In genomic region chr2:74734996-74735811, GRCm38 (mm10) we compare ENCODE assay signal across 15 mouse cellular contexts. TPM values are rescaled to one million over a fixed set of nuclear protein-coding genes. Genes with fewer than 3 reads are reported as not detected.
DNase-seq lines count a peak whose midpoint lies in the region; ATAC-seq and TF ChIP-seq lines count a peak whose summit lies in the region.
"Had no signal": no experiment of that assay in that cellular context is flagged by ENCODE, and none has a peak within 500 bp of the region (broad histone marks: within the 10 kb centered on the region; RNA-seq: fewer than 3 reads in every experiment).

No protein-coding gene starts in this region.

- no peaks in the 10 kb centered on the region for H3K27me3 ChIP-seq in kidney, postnatal 0 days (ENCODE audit: insufficient read depth, low read length)
- no peaks in the 10 kb centered on the region for H3K27me3 ChIP-seq in kidney, adult 2 months (replicated peaks; ENCODE audit: control insufficient read depth, insufficient read depth, low read length)
- peaks cover 100% of the 10 kb centered on the region for H3K27me3 ChIP-seq in embryonic facial prominence, embryonic 13.5 days
- peaks cover 79% of the 10 kb centered on the region for H3K27me3 ChIP-seq in hindbrain, embryonic 13.5 days

- H3K36me3 ChIP-seq in kidney, postnatal 0 days (ENCODE audit: insufficient read depth, low read length): no peaks in the 10 kb centered on the region
- no peaks in the 10 kb centered on the region for H3K36me3 ChIP-seq in kidney, adult 2 months (ENCODE audit: control insufficient read depth, insufficient read depth, low read length)
- H3K36me3 ChIP-seq in embryonic facial prominence, embryonic 13.5 days: no peaks in the 10 kb centered on the region
- 0 out of 2 replicates have a peak, but pooled peaks cover 2% of the 10 kb centered on the region for H3K36me3 ChIP-seq in hindbrain, embryonic 13.5 days

- WGBS in kidney, postnatal 0 days: 41% methylated on average over 27 of the region's 27 CpGs
- WGBS in kidney, adult 2 months: 75% methylated on average over 27 of the region's 27 CpGs
- WGBS in embryonic facial prominence, embryonic 13.5 days: 3% methylated on average over 27 of the region's 27 CpGs
- WGBS in hindbrain, embryonic 13.5 days: 2% methylated on average over 27 of the region's 27 CpGs

- 0 out of 2 replicates have a peak overlapping the region, but pooled peaks have one; percentile 1 for H3K4me3 ChIP-seq in kidney, postnatal 0 days (replicated peaks; ENCODE audit: low read depth, low read length)
- no peak overlapping the region for H3K4me3 ChIP-seq in kidney, adult 2 months (ENCODE audit: insufficient read depth, low read depth, low read length)
- no peak overlapping the region for H3K4me3 ChIP-seq in embryonic facial prominence, embryonic 13.5 days
- peak overlapping the region; percentile 51 for H3K4me3 ChIP-seq in hindbrain, embryonic 13.5 days

- no peaks in the 10 kb centered on the region for H3K9me3 ChIP-seq in kidney, postnatal 0 days (replicated peaks; ENCODE audit: low read length)
- H3K9me3 ChIP-seq in embryonic facial prominence, embryonic 13.5 days: no peaks in the 10 kb centered on the region
- no peaks in the 10 kb centered on the region for H3K9me3 ChIP-seq in hindbrain, embryonic 13.5 days

- H3K27ac ChIP-seq in kidney, postnatal 0 days: peak overlapping the region; percentile 51; the same call in 1 of the 2 replicates
- no peak overlapping the region for H3K27ac ChIP-seq in kidney, adult 2 months (ENCODE audit: insufficient read depth, low read depth, low read length)
- H3K27ac ChIP-seq in embryonic facial prominence, embryonic 13.5 days: no peak overlapping the region
- peak overlapping the region; percentile 99 for H3K27ac ChIP-seq in hindbrain, embryonic 13.5 days

- H3K4me2 ChIP-seq in kidney, postnatal 0 days (ENCODE audit: low read length): peak overlapping the region; percentile 86
- peak overlapping the region; percentile 46; the same call in 1 of the 2 replicates for H3K4me2 ChIP-seq in embryonic facial prominence, embryonic 13.5 days
- H3K4me2 ChIP-seq in hindbrain, embryonic 13.5 days: peak overlapping the region; percentile 83

- TF ChIP-seq POLR2A in kidney, adult 2 months (IDR thresholded peaks at IDR 0.05; ENCODE audit: low read depth, low read length): no peak

- H3K4me1 ChIP-seq in kidney, postnatal 0 days (replicated peaks; ENCODE audit: insufficient read depth, low read length): peaks cover 56% of the 10 kb centered on the region
- peaks cover 5% of the 10 kb centered on the region; the same call in 1 of the 2 replicates for H3K4me1 ChIP-seq in kidney, adult 2 months (ENCODE audit: control insufficient read depth, insufficient read depth, low read length)
- H3K4me1 ChIP-seq in embryonic facial prominence, embryonic 13.5 days: peaks cover 17% of the 10 kb centered on the region
- peaks cover 31% of the 10 kb centered on the region for H3K4me1 ChIP-seq in hindbrain, embryonic 13.5 days (replicated peaks)

- no peak for TF ChIP-seq CTCF in kidney, postnatal 0 days (IDR thresholded peaks at IDR 0.05; ENCODE audit: low read depth)
- TF ChIP-seq CTCF in kidney, adult 2 months (conservative IDR thresholded peaks at IDR 0.05; ENCODE audit: insufficient read depth, insufficient read length, low read depth, low read length): no peak

- intact Hi-C loops in left cerebral cortex, postnatal 10 days (cut with DNase I): no loop called here

- peak overlapping the region; percentile 49; the same call in 1 of the 2 replicates for H3K9ac ChIP-seq in kidney, postnatal 0 days (ENCODE audit: low read depth, low read length)
- H3K9ac ChIP-seq in embryonic facial prominence, embryonic 13.5 days: no peak overlapping the region
- peak overlapping the region; percentile 96 for H3K9ac ChIP-seq in hindbrain, embryonic 13.5 days

- no peak for ATAC-seq in kidney, postnatal 0 days (replicated peaks; ENCODE audit: low FRiP score, low read depth)
- no peak for ATAC-seq in embryonic facial prominence, embryonic 13.5 days (ENCODE audit: insufficient number of reproducible peaks, insufficient read depth, low FRiP score, low TSS enrichment, low read depth)
- ATAC-seq in hindbrain, embryonic 13.5 days (ENCODE audit: low FRiP score): no peak

- DNase-seq in kidney, postnatal 0 days (ENCODE audit: low spot score): no peak
- no peak for DNase-seq in kidney, adult 2 months
- DNase-seq in neural tube, embryonic 10.5 days (ENCODE audit: extremely low spot score, low spot score): peak; percentile 76
- DNase-seq in frontal cortex, postnatal 14 days (ENCODE audit: low spot score in 2 of 2): no peak
- no peak for DNase-seq in c-Kit-positive CD71-positive TER-119-positive erythroid progenitor cells, embryonic 14.5 days (ENCODE audit: low spot score)
- DNase-seq in left cerebral cortex, postnatal 10 days (ENCODE audit: extremely low spot score in 1 of 2, low spot score in 2 of 2): no peak
- DNase-seq: cerebellum, postnatal 25 days; gastrocnemius, postnatal 36 days; layer of hippocampus, postnatal 36 days; thymus, adult 2 months had no signal

RNA-seq across cellular contexts. Expression of gene Gm28230, which starts 8.7 kb away (rescaled TPM):
- 1.1 and 1.3 TPM in 2 replicates for polyA plus RNA-seq in kidney, postnatal 0 days (2015; fragmentation: Nextera tagmentation; extraction: Ambion mirVana)
- 5.5 and 7.8 TPM in 2 replicates for polyA plus RNA-seq in kidney, adult 2 months (2012; rRNA removed)
- polyA plus RNA-seq in embryonic facial prominence, embryonic 13.5 days (2015; fragmentation: Nextera tagmentation; extraction: Ambion mirVana): 0.18 TPM in 1 of 2 replicates, not detected in the other
- polyA plus RNA-seq in hindbrain, embryonic 13.5 days (2015; fragmentation: Nextera tagmentation; extraction: Ambion mirVana): 1.3 and 1.5 TPM in 2 replicates
- total RNA-seq in left cerebral cortex, postnatal 10 days (2021): not detected
- total RNA-seq: layer of hippocampus, postnatal 36 days; megakaryocyte-erythroid progenitor cell, adult 5-6 weeks had no signal
- polyA plus RNA-seq: liver, embryonic 16.5 days had no signal

RNA-seq across cellular contexts. Expression of gene Hoxd4, which starts 23.5 kb away (rescaled TPM):
- polyA plus RNA-seq in kidney, postnatal 0 days (2015; fragmentation: Nextera tagmentation; extraction: Ambion mirVana): 3.3 and 4.4 TPM in 2 replicates
- 20.3 and 31.4 TPM in 2 replicates for polyA plus RNA-seq in kidney, adult 2 months (2012; rRNA removed)
- polyA plus RNA-seq in embryonic facial prominence, embryonic 13.5 days (2015; fragmentation: Nextera tagmentation; extraction: Ambion mirVana): 0.50 TPM in 1 of 2 replicates, not detected in the other
- polyA plus RNA-seq in hindbrain, embryonic 13.5 days (2015; fragmentation: Nextera tagmentation; extraction: Ambion mirVana): 4.1 and 4.2 TPM in 2 replicates
- not detected for total RNA-seq in left cerebral cortex, postnatal 10 days (2021)
- total RNA-seq: layer of hippocampus, postnatal 36 days; megakaryocyte-erythroid progenitor cell, adult 5-6 weeks had no signal
- polyA plus RNA-seq: liver, embryonic 16.5 days had no signal

RNA-seq across cellular contexts. Expression of gene Hoxd3, which starts 23.5 kb away (rescaled TPM):
- polyA plus RNA-seq in kidney, postnatal 0 days (2015; fragmentation: Nextera tagmentation; extraction: Ambion mirVana): 7.9 and 8.0 TPM in 2 replicates
- 10.2 and 10.7 TPM in 2 replicates for polyA plus RNA-seq in kidney, adult 2 months (2012; rRNA removed)
- 1.5 and 3.3 TPM in 2 replicates for polyA plus RNA-seq in embryonic facial prominence, embryonic 13.5 days (2015; fragmentation: Nextera tagmentation; extraction: Ambion mirVana)
- 76.0 and 82.5 TPM in 2 replicates for polyA plus RNA-seq in hindbrain, embryonic 13.5 days (2015; fragmentation: Nextera tagmentation; extraction: Ambion mirVana)
- total RNA-seq in left cerebral cortex, postnatal 10 days (2021): not detected
- total RNA-seq: layer of hippocampus, postnatal 36 days; megakaryocyte-erythroid progenitor cell, adult 5-6 weeks had no signal

RNA-seq across cellular contexts. Expression of gene Hoxd1, which starts 27.6 kb away (rescaled TPM):
- 1.2 and 1.8 TPM in 2 replicates for polyA plus RNA-seq in kidney, postnatal 0 days (2015; fragmentation: Nextera tagmentation; extraction: Ambion mirVana)
- polyA plus RNA-seq in kidney, adult 2 months (2012; rRNA removed): 0.04 and 0.08 TPM in 2 replicates
- 3.8 and 5.4 TPM in 2 replicates for polyA plus RNA-seq in embryonic facial prominence, embryonic 13.5 days (2015; fragmentation: Nextera tagmentation; extraction: Ambion mirVana)
- polyA plus RNA-seq in hindbrain, embryonic 13.5 days (2015; fragmentation: Nextera tagmentation; extraction: Ambion mirVana): 1.6 and 2.5 TPM in 2 replicates
- under 1 TPM in 1 of 2 experiments, not detected in 1; 0.24 TPM for total RNA-seq in left cerebral cortex, postnatal 10 days (2021)
- total RNA-seq: gastrocnemius, postnatal 36 days; megakaryocyte-erythroid progenitor cell, adult 5-6 weeks had no signal
- polyA plus RNA-seq: liver, embryonic 16.5 days; small intestine, adult 2 months had no signal

RNA-seq across cellular contexts. Expression of gene Hoxd8, which starts 30.8 kb away (rescaled TPM):
- polyA plus RNA-seq in kidney, postnatal 0 days (2015; fragmentation: Nextera tagmentation; extraction: Ambion mirVana): 73.4 and 76.7 TPM in 2 replicates
- polyA plus RNA-seq in kidney, adult 2 months (2012; rRNA removed): 45.8 and 46.2 TPM in 2 replicates
- polyA plus RNA-seq in embryonic facial prominence, embryonic 13.5 days (2015; fragmentation: Nextera tagmentation; extraction: Ambion mirVana): 2.5 and 3.7 TPM in 2 replicates
- polyA plus RNA-seq in hindbrain, embryonic 13.5 days (2015; fragmentation: Nextera tagmentation; extraction: Ambion mirVana): 0.79 and 1.5 TPM in 2 replicates
- total RNA-seq in left cerebral cortex, postnatal 10 days (2021): not detected
- total RNA-seq: layer of hippocampus, postnatal 36 days; megakaryocyte-erythroid progenitor cell, adult 5-6 weeks had no signal

Comparison
In these comparisons a context has a peak if more than half of its experiments do, and no peak if none do; other contexts are left out.
1. H3K27ac ChIP-seq: peak in kidney, postnatal 0 days (single experiment) and hindbrain, embryonic 13.5 days (single experiment); none in kidney, adult 2 months (single experiment) and embryonic facial prominence, embryonic 13.5 days (single experiment).
2. H3K4me3 ChIP-seq: peak in kidney, postnatal 0 days (single experiment) and hindbrain, embryonic 13.5 days (single experiment); none in kidney, adult 2 months (single experiment) and embryonic facial prominence, embryonic 13.5 days (single experiment).
3. Peak in every context shown above with its lines, with median percentiles within 50 percentile points of each other: H3K4me2 ChIP-seq.